Mouse (Mus musculus) midbrain, embryonic 16.5 days (tissue): ENCODE measurements around the gene Maneal. TPM values are rescaled to one million over a fixed set of nuclear protein-coding genes. Genes with fewer than 3 reads are reported as not detected.

Experiments
- ATAC-seq: fragments of 200-750 bp; cut with Nextera tagmentation; 2 replicates; pipeline ENCODE4 v1.8.0; 2017; ENCODE audit warnings: moderate TSS enrichment
- H3K27ac ChIP-seq: fragments of 300-500 bp; sonication (generic); 2 replicates; pipeline ENCODE4 v1.5.1; 2014; ENCODE audit warnings: mild to moderate bottlenecking, low read length, mixed read lengths
- H3K27me3 ChIP-seq: fragments of 300-500 bp; sonication (generic); 2 replicates; pipeline ENCODE4 v1.6.1; 2014; ENCODE audit warnings: low read depth, low read length, mixed read lengths; ENCODE audit not compliant: control insufficient read depth, insufficient read depth
- H3K36me3 ChIP-seq: fragments of 300-500 bp; sonication (generic); 2 replicates; pipeline ENCODE4 v1.6.1; 2014; ENCODE audit warnings: mild to moderate bottlenecking, low read length, moderate library complexity, mixed read lengths; ENCODE audit not compliant: control insufficient read depth, insufficient read depth
- H3K4me1 ChIP-seq: fragments of 300-500 bp; sonication (generic); 2 replicates; pipeline ENCODE4 v1.6.1; 2014; ENCODE audit warnings: mild to moderate bottlenecking, low read length, mixed read lengths; ENCODE audit not compliant: control insufficient read depth, insufficient read depth
- H3K4me2 ChIP-seq: fragments of 300-500 bp; sonication (generic); 2 replicates; pipeline ENCODE4 v1.6.1; 2014; ENCODE audit warnings: mild to moderate bottlenecking, low read length, mixed read lengths
- H3K4me3 ChIP-seq: fragments of 300-500 bp; sonication (generic); 2 replicates; pipeline ENCODE4 v1.5.1; 2014; ENCODE audit warnings: low read depth, mild to moderate bottlenecking, low read length, moderate library complexity, mixed read lengths
- H3K9ac ChIP-seq: fragments of 300-500 bp; sonication (generic); 2 replicates; pipeline ENCODE4 v1.6.1; 2014; ENCODE audit warnings: low read depth, low read length, mixed read lengths
- H3K9me3 ChIP-seq: fragments of 300-500 bp; sonication (generic); replicated peaks from 2 replicates; pipeline ENCODE4 v1.6.1; 2014; ENCODE audit warnings: mild to moderate bottlenecking, low read length, mixed read lengths; ENCODE audit not compliant: control insufficient read depth, poor library complexity, severe bottlenecking
- WGBS: fragments of 180-500 bp; shearing (Covaris S2); extraction: QIAGEN DNeasy Blood & Tissue Kit; methylation state at CpG from one replicate; pipeline ENCODE4 v1.1.7; 2014; 5-methylcytosine and 5-hydroxymethylcytosine counted together
- polyA plus RNA-seq: library from polyadenylated mRNA; unstranded; fragments of >200 nt; fragmentation: Nextera tagmentation; extraction: Ambion mirVana; gene quantifications from 2 replicates; pipeline ENCODE4 v1.2.1, GENCODE M21; 2015

Maneal gene
- polyA plus RNA-seq: 10.3 and 11.0 TPM in 2 replicates

GRCm38 (mm10) chr4:124861283-124862188, at the start of gene Maneal:
Maneal (minus strand) TSS chr4:124862171.
- Histone ChIP-seq H3K4me1 (peaks cover 15% of the 10 kb centered on the region), H3K4me3 (peak within 1 kb of the TSS; percentile 74), H3K27me3 (no peaks in the 10 kb centered on the region), H3K4me2 (peak within 1 kb of the TSS; percentile 64), H3K36me3 (peaks cover 18% of the 10 kb centered on the region), H3K9me3 (no peaks in the 10 kb centered on the region), H3K9ac (peak within 1 kb of the TSS; percentile 88), H3K27ac (peak within 1 kb of the TSS; percentile 76)
- WGBS: 2% methylated on average over 39 of the region's 77 CpGs
- peak; percentile 65 for ATAC-seq

DNA sequence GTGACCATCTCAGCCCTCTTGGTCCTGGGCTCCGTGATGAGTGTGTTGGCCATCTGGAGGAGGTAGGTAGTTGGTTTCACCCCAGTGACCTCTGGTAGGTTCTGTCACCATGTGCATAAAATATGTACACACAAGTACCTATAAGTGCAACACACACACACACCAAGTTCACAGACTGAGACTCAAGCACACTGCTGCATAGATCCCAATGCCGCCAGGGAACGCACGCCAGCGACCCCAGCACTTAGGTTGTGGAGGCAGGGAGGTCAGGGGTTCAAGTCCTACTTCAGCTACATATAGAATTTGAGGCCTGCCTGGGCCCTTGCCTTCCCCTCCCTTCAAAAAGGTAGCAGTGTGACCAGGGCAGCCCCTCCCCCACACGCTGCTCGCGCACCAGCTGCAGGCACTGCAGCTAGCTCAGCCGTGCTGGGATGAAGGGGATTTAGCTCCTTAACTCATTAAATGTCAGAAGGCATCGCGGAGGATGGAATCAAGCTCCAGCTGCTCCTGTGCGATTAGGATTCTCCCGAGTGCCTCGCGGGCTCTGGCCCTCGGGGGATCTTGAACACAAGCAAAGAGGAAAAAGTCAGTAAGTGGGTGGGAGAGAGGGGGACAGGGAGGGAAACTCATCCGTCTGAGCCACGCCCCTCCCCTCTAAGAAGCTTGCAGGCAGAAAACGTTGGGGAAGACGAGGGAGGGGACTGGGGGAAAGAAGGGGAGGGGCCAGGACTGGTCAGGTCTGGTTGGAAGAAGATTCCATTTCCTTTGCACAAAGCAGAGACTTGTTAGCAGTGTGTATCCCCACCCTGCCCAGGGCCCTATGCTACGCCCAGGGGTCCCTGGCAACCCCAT, 44.2 kb upstream of the Maneal start:
- ATAC-seq: peak; percentile 93
- Histone ChIP-seq H3K4me2 (peak overlapping the region; percentile 47), H3K9ac (peak overlapping the region; percentile 30), H3K36me3 (no peaks in the 10 kb centered on the region), H3K27ac (peak overlapping the region; percentile 82), H3K9me3 (no peaks in the 10 kb centered on the region), H3K27me3 (no peaks in the 10 kb centered on the region), H3K4me1 (peaks cover 21% of the 10 kb centered on the region), H3K4me3 (peak overlapping the region; percentile 15; the same call in 1 of the 2 replicates)
- 5% methylated on average over 21 of the region's 21 CpGs for WGBS

GRCm38 (mm10) chr4:124905417-124905816, 43.4 kb upstream of the Maneal start:
- H3K36me3 ChIP-seq: no peaks in the 10 kb centered on the region
- 69% methylated on average over 4 of the region's 4 CpGs for WGBS
- no peak overlapping the region for H3K4me3 ChIP-seq
- H3K27me3 ChIP-seq: no peaks in the 10 kb centered on the region
- no peak overlapping the region for H3K9ac ChIP-seq
- H3K9me3 ChIP-seq: no peaks in the 10 kb centered on the region
- peak overlapping the region; percentile 82 for H3K27ac ChIP-seq
- ATAC-seq: no peak
- H3K4me2 ChIP-seq: no peak overlapping the region
- peaks cover 21% of the 10 kb centered on the region for H3K4me1 ChIP-seq

DNA sequence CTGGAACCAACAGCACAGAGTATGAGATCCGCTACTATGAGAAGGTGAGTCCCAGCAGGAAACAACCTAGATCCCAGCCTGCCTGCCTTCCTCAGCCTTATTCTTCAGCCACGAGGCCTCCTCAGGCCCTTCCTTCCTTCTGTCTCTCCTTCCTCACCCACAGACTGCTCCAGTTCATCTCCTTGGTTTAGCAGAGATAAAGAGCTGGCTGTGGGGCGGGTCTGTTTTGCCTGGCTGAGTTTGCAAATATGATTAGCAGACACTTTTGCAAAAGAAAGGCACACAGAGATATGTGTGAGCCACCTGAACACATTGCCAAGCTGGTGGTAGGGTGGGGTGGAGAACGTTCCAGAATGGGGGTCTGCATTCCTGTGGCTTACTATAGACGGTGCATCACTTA, 37.9 kb upstream of the Maneal start:
- Histone ChIP-seq H3K27ac (no peak overlapping the region), H3K9me3 (no peaks in the 10 kb centered on the region), H3K36me3 (no peaks in the 10 kb centered on the region), H3K4me3 (no peak overlapping the region), H3K4me1 (peaks cover 16% of the 10 kb centered on the region), H3K9ac (no peak overlapping the region), H3K27me3 (peaks cover 5% of the 10 kb centered on the region; the same call in 1 of the 2 replicates), H3K4me2 (no peak overlapping the region)
- 60% methylated on average over 5 of the region's 5 CpGs for WGBS
- ATAC-seq: no peak

- H3K9me3 ChIP-seq: no peaks in the 10 kb centered on the region
- H3K4me2 ChIP-seq: no peak overlapping the region
- H3K4me1 ChIP-seq: peaks cover 27% of the 10 kb centered on the region
- 14% methylated on average over 10 of the region's 10 CpGs for WGBS
- H3K36me3 ChIP-seq: no peaks in the 10 kb centered on the region
- H3K27me3 ChIP-seq: peaks cover 5% of the 10 kb centered on the region; the same call in 1 of the 2 replicates
- H3K9ac ChIP-seq: no peak overlapping the region
- H3K27ac ChIP-seq: no peak overlapping the region
- ATAC-seq: no peak
- H3K4me3 ChIP-seq: no peak overlapping the region
These were observed 36.5 kb upstream of the Maneal start for GRCm38 (mm10) chr4:124898428-124898827.

DNA sequence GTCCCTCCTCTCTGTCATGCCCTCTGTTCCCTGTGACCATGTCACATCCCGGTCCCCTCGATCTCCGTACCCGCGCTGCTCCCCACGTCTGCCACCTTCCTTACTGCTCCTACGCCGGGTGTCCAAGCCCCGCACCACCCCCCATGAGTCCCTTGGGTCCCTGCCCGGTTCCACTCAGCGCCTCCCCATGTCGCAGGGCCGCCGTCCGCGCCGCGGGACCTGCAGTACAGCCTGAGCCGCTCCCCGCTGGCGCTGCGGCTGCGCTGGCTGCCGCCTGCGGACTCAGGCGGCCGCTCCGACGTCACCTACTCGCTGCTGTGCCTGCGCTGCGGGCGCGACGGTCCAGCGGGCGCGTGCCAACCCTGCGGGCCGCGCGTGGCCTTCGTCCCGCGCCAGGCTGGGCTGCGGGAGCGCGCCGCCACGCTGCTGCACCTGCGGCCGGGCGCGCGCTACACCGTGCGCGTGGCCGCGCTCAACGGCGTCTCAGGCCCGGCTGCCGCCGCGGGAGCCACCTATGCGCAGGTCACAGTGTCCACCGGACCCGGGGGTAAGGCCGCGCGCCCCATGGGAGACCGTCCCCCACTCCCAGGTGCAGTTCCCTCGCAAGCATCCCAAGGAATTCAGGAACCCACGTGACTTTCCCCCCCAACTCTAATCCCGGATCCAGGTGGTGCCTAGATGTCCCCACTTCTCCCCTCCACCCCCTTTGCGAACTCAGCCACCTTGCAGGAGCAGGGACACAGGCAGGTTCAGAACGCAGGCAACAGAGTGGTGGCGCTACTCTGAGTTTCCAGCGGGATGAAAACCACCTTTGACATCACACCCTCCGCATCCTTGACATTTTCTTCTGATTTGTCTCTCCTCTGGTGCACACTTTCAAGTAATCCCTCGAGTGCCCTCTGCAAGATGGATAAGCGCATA, 32.8 kb upstream of the Maneal start:
- WGBS: 1% methylated on average over 82 of the region's 83 CpGs
- ATAC-seq: peak; percentile 74

GRCm38 (mm10) chr4:124893769-124894168, 31.8 kb upstream of the Maneal start:
- Histone ChIP-seq H3K4me1 (peaks cover 15% of the 10 kb centered on the region), H3K9ac (peak overlapping the region; percentile 79), H3K36me3 (no peaks in the 10 kb centered on the region), H3K4me3 (peak overlapping the region; percentile 56), H3K27ac (no peak overlapping the region), H3K27me3 (peaks cover 5% of the 10 kb centered on the region; the same call in 1 of the 2 replicates), H3K4me2 (peak overlapping the region; percentile 76), H3K9me3 (no peaks in the 10 kb centered on the region)
- 25% methylated on average over 6 of the region's 6 CpGs for WGBS
- no peak; the same call in 1 of the 2 replicates for ATAC-seq

More for the DNA sequence above, 32.8 kb upstream of the Maneal start:
- Histone ChIP-seq H3K4me3 (peak overlapping the region; percentile 56), H3K9ac (peak overlapping the region; percentile 79), H3K27ac (peak overlapping the region; percentile 51; the same call in 1 of the 2 replicates), H3K4me1 (peaks cover 21% of the 10 kb centered on the region), H3K4me2 (peak overlapping the region; percentile 76), H3K36me3 (no peaks in the 10 kb centered on the region), H3K27me3 (peaks cover 5% of the 10 kb centered on the region; the same call in 1 of the 2 replicates), H3K9me3 (no peaks in the 10 kb centered on the region)

DNA sequence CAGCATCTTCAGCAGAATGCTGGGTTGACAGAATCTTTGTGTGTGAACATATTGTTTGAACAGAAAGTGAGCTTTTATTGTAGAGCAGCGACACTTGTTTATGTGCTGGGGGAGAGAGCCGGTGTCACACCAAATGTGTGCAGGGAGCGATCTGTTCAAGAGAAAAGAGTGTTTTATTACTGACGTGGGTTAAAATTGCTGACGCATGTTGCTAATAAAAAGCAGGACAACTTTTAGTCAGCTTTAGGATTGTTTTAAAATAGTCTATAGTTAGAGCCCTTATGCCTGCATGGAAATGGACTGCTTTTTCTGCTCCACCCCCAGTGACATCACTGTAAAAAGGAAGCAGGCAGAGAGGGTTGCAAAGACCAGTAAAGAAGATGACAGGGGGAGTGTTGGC, 28.9 kb upstream of the Maneal start:
- Histone ChIP-seq H3K9ac (no peak overlapping the region), H3K9me3 (no peaks in the 10 kb centered on the region), H3K4me1 (peaks cover 15% of the 10 kb centered on the region), H3K36me3 (no peaks in the 10 kb centered on the region), H3K27ac (no peak overlapping the region), H3K4me3 (no peak overlapping the region), H3K27me3 (peaks cover 5% of the 10 kb centered on the region; the same call in 1 of the 2 replicates), H3K4me2 (no peak overlapping the region)
- no peak for ATAC-seq
- 79% methylated on average over 5 of the region's 5 CpGs for WGBS
